Mouse (Mus musculus) gastrocnemius, postnatal 25 days (tissue): ENCODE data around the gene Itgal. TPM values are rescaled to one million over a fixed set of nuclear protein-coding genes. Genes with fewer than 3 reads are reported as not detected.
A peak's percentile ranks its signal among the peaks of the same experiment; 100 is the strongest.
"Not testable (repeated sequence)": the region's sequence is repeated elsewhere in the genome, so short reads cannot be mapped to it uniquely, and the experiment has no call there.

ENCODE experiments used
- DNase-seq: peaks from one replicate; pipeline ENCODE4 v3.0.0; 2022
- total RNA-seq, 2 experiments: library from RNA; stranded (reverse); gene quantifications; 1 replicate in 1 of 2; 2 replicates in 1 of 2; pipeline ENCODE4 v1.2.3; 2021

Gene Itgal
- total RNA-seq, 2 experiments from 2014 or later = 0.26 to 0.40 TPM

GRCm38 (mm10) chr7:127342888-127343287 is 46.8 kb downstream of the Itgal start:
- no peak for DNase-seq

GRCm38 (mm10) chr7:127343351-127344019 is 47.4 kb downstream of the Itgal start:
- no peak for DNase-seq

DNA sequence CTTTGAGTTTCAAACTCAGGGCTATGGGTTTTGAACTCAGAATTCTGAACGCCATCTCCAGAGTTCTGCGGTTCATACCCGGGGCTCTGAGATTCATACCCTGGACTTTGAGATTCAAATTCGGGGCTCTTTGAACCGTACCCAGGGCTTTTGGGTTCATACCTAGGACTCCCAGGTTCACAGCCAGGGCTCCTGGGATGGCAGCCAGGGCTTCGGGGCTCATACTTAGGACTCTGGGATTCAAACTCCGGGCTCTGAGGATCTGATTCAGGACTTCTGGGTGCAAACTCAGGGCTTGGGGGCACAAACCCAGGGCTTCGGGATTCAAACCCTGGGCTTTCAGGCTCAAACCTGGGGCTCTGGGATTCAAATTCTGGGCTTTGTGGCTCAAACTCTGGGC is 48.3 kb downstream of the Itgal start:
- no peak for DNase-seq

DNA sequence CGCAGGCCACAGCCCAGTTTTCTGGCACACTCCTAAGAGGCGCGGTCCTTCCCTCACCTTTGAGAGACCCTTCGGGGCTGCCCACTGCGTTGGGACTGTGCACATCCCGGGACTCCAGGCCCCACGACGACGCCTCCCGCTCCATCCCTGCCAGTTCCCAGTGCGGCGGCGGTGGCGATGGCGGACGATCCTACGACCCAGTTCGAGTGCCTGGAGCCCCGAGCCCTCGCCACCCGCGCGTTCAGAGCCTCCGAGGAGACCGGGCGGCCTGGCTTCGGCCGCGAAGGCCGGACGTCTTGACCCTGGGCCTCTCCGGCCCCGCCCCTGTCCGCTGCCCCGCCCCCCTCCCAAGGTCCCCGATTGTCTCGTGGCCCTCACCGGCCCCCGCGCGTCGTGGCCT is 49.0 kb downstream of the Itgal start:
- DNase-seq = no peak

GRCm38 (mm10) chr7:127345512-127346325 is 49.7 kb downstream of the Itgal start, which contains the start of gene Zfp768:
Gene Zfp768 (minus strand): TSS chr7:127345589.
- peak; percentile 92 for DNase-seq

GRCm38 (mm10) chr7:127346676-127347075 is 50.6 kb downstream of the Itgal start:
- DNase-seq = no peak

- no peak for DNase-seq
Observed at GRCm38 (mm10) chr7:127351230-127352004, 55.4 kb downstream of the Itgal start.

- DNase-seq = no peak
Observed at GRCm38 (mm10) chr7:127355796-127356195, 59.7 kb downstream of the Itgal start.

DNA sequence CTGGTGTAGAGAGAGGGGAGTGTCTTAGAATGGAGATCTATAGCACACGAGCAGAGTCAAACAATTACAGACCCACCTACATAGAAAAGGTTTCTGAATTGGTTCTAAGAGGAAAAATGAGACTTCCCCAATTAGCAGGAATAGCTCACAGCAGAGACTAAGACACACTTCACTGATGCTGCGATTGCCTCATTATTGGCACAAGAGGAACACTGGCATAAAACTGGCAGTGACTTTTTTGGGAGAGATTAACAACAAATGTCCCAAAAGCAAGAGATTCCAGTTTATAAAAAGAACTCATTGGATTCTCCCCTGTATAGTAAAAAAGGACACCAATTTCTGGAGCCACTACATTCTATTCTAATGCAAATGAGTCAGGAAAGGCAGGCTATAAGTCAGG is 61.8 kb downstream of the Itgal start:
- no peak for DNase-seq

DNA sequence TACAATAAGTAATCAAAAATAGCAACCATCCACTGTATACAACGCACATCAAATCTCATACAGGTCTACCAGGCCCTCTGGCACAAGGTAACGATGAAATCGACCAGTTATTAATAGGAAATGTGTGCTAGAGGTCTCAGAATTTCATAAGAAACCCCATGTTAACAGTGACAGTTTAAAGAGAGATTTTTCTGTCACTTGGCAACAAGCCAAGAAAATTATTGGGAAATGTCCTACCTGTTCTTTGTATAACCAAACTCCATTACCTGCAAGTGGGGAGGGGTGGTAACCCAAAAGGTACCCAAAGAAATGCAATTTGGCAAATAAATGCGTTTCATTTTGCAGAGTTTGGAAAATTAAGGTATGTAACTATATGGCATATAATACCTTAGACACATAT is 62.4 kb downstream of the Itgal start:
- DNase-seq = no peak

- DNase-seq = no peak
Observed at GRCm38 (mm10) chr7:127360265-127360664, 64.2 kb downstream of the Itgal start.

DNA sequence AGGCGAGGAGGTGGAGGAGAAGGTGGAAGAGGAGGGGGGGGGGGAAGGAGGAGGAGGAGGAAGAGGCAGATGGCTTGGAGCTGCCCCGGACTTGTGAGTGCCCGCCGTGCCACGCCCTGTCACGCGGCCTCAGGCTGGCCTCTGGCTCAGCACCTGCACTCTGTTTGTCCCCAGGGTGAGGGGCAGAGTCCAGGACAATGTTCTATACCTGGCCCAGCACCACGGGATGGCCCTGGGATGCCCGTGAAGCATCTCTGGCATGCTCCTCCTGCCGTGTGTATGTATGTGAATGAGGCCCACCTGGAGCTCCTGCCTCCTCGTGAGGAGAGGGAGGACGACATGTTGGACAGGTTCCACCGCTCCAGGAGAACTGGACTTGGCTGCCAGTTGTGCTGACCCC is 65.4 kb downstream of the Itgal start:
- no peak for DNase-seq

DNA sequence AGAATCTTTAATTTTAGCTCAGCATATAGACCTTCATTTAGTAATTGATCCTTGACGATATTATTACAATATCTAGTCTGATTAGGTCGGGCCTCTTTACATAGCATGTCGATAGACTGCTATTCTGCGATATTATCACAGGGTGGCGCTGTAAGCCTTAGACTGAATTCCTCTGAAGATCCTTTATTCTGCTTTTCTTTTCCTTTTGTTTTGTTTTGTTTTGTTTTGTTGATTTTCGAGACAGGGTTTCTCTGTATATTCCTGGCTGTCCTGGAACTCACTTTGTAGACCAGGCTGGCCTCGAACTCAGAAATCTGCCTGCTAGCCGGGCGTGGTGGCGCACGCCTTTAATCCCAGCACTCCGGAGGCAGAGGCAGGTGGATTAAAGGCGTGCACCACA is 66.4 kb downstream of the Itgal start:
- not testable (repeated sequence) for DNase-seq

GRCm38 (mm10) chr7:127363475-127363921 is 67.4 kb downstream of the Itgal start:
- no peak for DNase-seq

DNA sequence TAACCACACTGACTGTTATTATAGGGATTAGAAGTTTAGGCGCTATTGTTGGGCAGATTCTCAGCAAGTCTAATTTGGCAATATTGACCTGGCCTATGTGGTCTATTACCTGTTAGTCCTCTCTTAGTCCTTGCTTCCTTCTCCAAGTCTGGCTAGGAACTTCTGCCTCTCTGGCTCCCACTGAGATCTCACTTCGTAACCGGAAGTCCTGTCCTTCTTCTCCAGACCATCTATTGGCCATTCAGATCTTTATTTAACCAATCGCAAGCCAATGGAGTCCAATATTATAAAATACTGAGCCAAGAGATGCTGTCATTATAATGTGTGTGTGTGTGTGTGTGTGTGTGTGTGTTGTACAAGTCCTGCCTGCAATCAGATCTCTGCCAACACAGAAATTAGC is 68.1 kb downstream of the Itgal start:
- no peak for DNase-seq

DNA sequence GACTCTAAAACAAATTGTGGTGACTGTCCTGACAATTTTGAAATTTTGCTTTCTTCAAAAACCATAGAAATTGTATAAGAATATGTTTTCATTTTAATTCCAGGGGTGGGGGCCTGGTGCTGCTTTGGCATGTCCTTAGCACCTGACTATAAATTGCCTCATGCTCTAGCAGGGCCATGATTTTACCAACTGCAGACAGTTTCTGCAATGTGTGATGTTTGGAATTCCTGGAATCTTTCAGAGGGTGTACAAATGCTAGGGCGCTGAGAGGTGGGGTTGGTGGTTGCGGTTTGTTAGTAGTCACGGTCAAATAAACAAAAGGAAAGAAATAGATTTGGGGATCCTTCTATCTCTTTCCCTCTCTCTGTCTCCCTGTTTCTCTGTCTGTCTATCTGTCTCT is 70.2 kb downstream of the Itgal start:
- no peak for DNase-seq

GRCm38 (mm10) chr7:127371213-127371612 is 75.2 kb downstream of the Itgal start:
- no peak for DNase-seq

- not testable (repeated sequence) for DNase-seq
Observed at GRCm38 (mm10) chr7:127371870-127372269, 75.8 kb downstream of the Itgal start.

DNA sequence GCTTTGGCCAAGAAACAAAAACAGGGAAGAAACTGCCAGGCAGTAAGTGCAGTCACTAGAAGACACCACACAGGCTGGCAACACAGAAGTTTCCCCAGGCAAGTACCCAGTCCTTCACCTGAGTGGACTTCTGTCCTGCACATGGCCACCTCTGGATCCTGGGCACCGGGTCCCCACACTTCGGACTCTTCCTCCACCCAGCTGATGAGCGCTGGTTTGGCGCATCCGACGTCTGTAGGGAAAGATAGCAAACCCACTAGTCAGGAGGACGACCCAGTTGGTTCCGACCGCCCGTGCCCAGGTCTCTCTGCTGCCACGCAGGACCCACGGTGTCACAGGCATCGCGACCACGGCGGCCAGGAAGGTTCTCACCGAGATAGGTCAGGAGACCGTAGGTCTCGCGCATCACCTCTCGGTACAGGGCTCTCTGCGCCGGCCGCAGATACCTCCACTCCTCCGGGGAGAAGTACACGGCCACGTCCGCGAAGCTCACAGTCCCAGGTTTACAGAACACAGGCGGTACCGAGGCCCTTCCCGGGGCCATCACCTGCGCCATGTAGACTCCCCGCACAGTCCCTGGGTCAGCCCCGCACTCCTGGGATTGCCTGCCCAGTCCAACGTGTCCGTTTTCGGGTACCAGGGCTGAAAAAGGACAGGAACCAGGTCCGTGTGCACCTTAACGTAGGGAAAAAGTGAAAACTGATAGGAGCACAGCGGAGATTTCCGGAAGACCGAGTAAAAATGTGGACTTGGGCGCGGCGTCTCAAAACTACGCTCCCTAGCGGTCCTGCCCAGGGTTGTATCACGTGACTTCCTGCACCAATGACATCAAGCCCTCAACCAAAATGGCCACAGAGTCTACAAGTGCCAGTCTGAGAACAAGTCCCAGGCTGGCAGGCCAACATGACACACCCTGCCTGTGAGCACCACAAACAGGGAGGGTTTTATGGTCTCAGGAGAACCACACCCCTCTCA is 79.5 kb downstream of the Itgal start, which contains the start of gene Zfp747:
TSS of gene Zfp747 (minus strand) at position 780 of the 975 bp plus-strand sequence.
- peak; percentile 90 for DNase-seq

- no peak for DNase-seq
Observed at GRCm38 (mm10) chr7:127378310-127378921, 82.4 kb downstream of the Itgal start.
